Mouse (Mus musculus): ENCODE results near the gene Ephb2. TPM values are rescaled to one million over a fixed set of nuclear protein-coding genes. Genes with fewer than 3 reads are reported as not detected.
A peak's percentile ranks its signal among the peaks of the same experiment; 100 is the strongest.

Ephb2 gene
- total and polyA plus RNA-seq, 3 experiments = 0.08 to 0.34 (median 0.33) TPM

DNA sequence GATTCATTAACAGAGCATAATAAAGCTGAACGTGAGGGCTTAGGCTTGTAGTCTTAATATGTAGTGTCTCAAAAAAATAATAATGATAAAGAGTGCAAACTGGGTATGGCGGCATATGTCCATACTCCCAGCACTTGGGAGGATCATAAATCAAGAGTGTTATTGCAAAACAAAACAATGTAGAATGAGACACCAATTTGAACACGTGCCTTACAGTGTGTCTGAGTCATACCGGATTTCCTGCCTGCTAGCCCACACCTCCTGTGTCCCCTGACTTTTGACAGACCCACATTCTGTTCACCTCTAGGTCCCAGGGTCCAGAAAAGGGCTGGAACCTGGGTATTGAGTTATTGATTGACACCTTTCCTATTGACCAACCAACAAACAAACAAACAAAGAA, 6.2 kb upstream of the Ephb2 start:
- TF ChIP-seq CTCF (IDR thresholded peaks at IDR 0.05; ENCODE audit: low read depth, low read length) (no peak), POLR2AphosphoS5 (IDR thresholded peaks at IDR 0.05; ENCODE audit: insufficient replicate concordance, low read depth, low read length) (no peak), TAL1 (conservative IDR thresholded peaks at IDR 0.05; ENCODE audit: low read depth, low read length) (no peak), GATA1 (IDR thresholded peaks at IDR 0.05; ENCODE audit: borderline replicate concordance, low read length) (no peak), GATA2 (IDR thresholded peaks at IDR 0.05; ENCODE audit: borderline replicate concordance, low read depth, low read length) (no peak)
- no peak for DNase-seq (ENCODE audit: low spot score)
- Histone ChIP-seq H3K36me3 (replicated peaks) (no peaks in the 10 kb centered on the region), H3K4me3 (ENCODE audit: low read depth, low read length) (no peak overlapping the region), H3K9me3 (replicated peaks) (no peaks in the 10 kb centered on the region), H3K4me1 (ENCODE audit: insufficient read depth, low read depth, low read length) (no peaks in the 10 kb centered on the region), H3K27me3 (ENCODE audit: insufficient read depth, low read length) (peaks cover 5% of the 10 kb centered on the region)
- ATAC-seq (ENCODE audit: extremely low read depth, insufficient number of reproducible peaks, low FRiP score, poor library complexity, severe bottlenecking) = no peak

DNA sequence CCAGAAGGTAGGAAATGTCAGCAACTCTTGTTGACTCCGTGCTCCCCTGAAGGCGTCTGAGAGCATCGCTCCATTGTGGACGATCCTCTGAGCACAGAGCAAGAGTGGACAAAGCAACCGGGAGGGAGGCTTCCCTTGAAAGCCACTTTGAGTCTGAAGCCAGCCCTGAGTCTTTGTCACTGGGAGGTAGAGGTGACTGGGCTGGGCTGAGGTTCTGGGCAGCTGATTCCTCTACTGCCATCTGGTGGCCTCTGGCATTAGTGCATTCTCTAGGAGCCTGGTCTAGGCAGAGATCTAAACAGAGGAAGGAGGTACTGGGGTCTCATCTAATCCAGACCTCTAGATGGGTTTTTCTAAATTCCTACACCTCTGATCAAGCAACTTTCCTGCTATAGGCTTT, 5.3 kb upstream of the Ephb2 start:
- ATAC-seq (ENCODE audit: extremely low read depth, insufficient number of reproducible peaks, low FRiP score, poor library complexity, severe bottlenecking) (no peak), DNase-seq (ENCODE audit: low spot score) (peak; percentile 64)
- TF ChIP-seq CTCF (IDR thresholded peaks at IDR 0.05; ENCODE audit: low read depth, low read length) (peak; percentile 67), POLR2AphosphoS5 (IDR thresholded peaks at IDR 0.05; ENCODE audit: insufficient replicate concordance, low read depth, low read length) (no peak)
- H3K9me3 ChIP-seq (replicated peaks) = no peaks in the 10 kb centered on the region
- H3K4me1 ChIP-seq (ENCODE audit: insufficient read depth, low read depth, low read length) = no peaks in the 10 kb centered on the region
- H3K4me3 ChIP-seq (ENCODE audit: low read depth, low read length) = no peak overlapping the region
- H3K36me3 ChIP-seq (replicated peaks) = no peaks in the 10 kb centered on the region
- H3K27me3 ChIP-seq (ENCODE audit: insufficient read depth, low read length) = peaks cover 15% of the 10 kb centered on the region

DNA sequence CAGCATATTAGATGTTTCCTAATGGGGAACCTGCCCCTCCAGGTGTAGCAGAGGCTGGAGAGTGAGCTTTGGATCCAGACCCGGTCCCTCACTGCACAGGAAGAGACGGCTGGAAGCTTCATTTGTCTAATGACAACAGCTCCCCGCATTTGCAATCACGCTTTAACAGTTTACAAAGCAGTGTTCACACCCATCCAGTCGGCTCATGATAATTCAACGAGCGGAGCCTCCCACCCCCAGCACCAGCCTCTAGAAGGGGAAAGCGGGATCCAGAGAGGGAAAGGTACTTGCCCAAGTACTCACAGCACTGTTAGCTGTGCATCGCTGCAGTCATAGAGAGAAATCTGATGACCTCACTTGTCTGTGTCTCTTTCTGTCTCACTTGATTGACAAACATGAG, 2.7 kb upstream of the Ephb2 start:
- Histone ChIP-seq H3K36me3 (replicated peaks) (no peaks in the 10 kb centered on the region), H3K27me3 (ENCODE audit: insufficient read depth, low read length) (peaks cover 22% of the 10 kb centered on the region), H3K9me3 (replicated peaks) (peaks cover 3% of the 10 kb centered on the region; the same call in 1 of the 2 replicates), H3K4me3 (ENCODE audit: low read depth, low read length) (no peak overlapping the region), H3K4me1 (ENCODE audit: insufficient read depth, low read depth, low read length) (no peaks in the 10 kb centered on the region)
- ATAC-seq (ENCODE audit: extremely low read depth, insufficient number of reproducible peaks, low FRiP score, poor library complexity, severe bottlenecking) = no peak
- no peak for TF ChIP-seq POLR2AphosphoS5 (IDR thresholded peaks at IDR 0.05; ENCODE audit: insufficient replicate concordance, low read depth, low read length)
- TF ChIP-seq TAL1 (conservative IDR thresholded peaks at IDR 0.05; ENCODE audit: low read depth, low read length) = no peak
- TF ChIP-seq GATA2 (IDR thresholded peaks at IDR 0.05; ENCODE audit: borderline replicate concordance, low read depth, low read length) = no peak
- TF ChIP-seq GATA1 (IDR thresholded peaks at IDR 0.05; ENCODE audit: borderline replicate concordance, low read length) = no peak
- TF ChIP-seq CTCF (IDR thresholded peaks at IDR 0.05; ENCODE audit: low read depth, low read length) = no peak
- no peak for DNase-seq (ENCODE audit: low spot score)

DNA sequence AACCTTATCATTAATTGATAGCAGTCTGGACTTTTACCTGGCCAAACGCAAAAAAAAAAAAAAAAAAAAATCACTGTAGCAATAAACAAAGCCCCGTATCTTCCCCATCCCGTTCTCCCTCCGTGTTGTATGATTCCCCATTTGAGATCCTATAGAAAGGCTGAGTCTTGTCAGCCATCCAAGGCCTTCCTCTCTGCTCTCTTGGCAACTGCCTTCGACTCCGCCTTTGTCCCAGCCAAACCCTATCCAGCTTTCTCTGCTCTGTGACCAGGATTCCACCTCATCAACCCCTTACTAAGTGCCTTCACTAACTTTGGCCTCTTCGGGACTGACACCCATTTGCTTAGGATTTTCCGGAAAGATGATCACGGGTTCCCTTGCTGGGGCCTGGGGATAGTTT, 2.2 kb upstream of the Ephb2 start:
- Histone ChIP-seq H3K9me3 (replicated peaks) (peaks cover 3% of the 10 kb centered on the region; the same call in 1 of the 2 replicates), H3K27me3 (ENCODE audit: insufficient read depth, low read length) (peaks cover 22% of the 10 kb centered on the region)

GRCm38 (mm10) chr4:136836387-136836931, 671 bp upstream of the Ephb2 start:
- H3K36me3 ChIP-seq (replicated peaks) = no peaks in the 10 kb centered on the region
- TF ChIP-seq CTCF (IDR thresholded peaks at IDR 0.05; ENCODE audit: low read depth, low read length) = no peak
- TF ChIP-seq POLR2AphosphoS5 (IDR thresholded peaks at IDR 0.05; ENCODE audit: insufficient replicate concordance, low read depth, low read length) = no peak
- no peak for TF ChIP-seq GATA1 (IDR thresholded peaks at IDR 0.05; ENCODE audit: borderline replicate concordance, low read length)
- no peak for TF ChIP-seq GATA2 (IDR thresholded peaks at IDR 0.05; ENCODE audit: borderline replicate concordance, low read depth, low read length)
- TF ChIP-seq TAL1 (conservative IDR thresholded peaks at IDR 0.05; ENCODE audit: low read depth, low read length) = no peak
- no peaks in the 10 kb centered on the region for H3K4me1 ChIP-seq (ENCODE audit: insufficient read depth, low read depth, low read length)
- H3K4me3 ChIP-seq (ENCODE audit: low read depth, low read length) = no peak overlapping the region
- DNase-seq (ENCODE audit: low spot score) (no peak), ATAC-seq (ENCODE audit: extremely low read depth, insufficient number of reproducible peaks, low FRiP score, poor library complexity, severe bottlenecking) (no peak)
- peaks cover 3% of the 10 kb centered on the region; the same call in 1 of the 2 replicates for H3K9me3 ChIP-seq (replicated peaks)
- H3K27me3 ChIP-seq (ENCODE audit: insufficient read depth, low read length) = peaks cover 22% of the 10 kb centered on the region

More for the DNA sequence above, 2.2 kb upstream of the Ephb2 start:
- no peak for ATAC-seq (ENCODE audit: extremely low read depth, insufficient number of reproducible peaks, low FRiP score, poor library complexity, severe bottlenecking)
- no peak overlapping the region for H3K4me3 ChIP-seq (ENCODE audit: low read depth, low read length)
- TF ChIP-seq GATA1 (IDR thresholded peaks at IDR 0.05; ENCODE audit: borderline replicate concordance, low read length) (no peak), POLR2AphosphoS5 (IDR thresholded peaks at IDR 0.05; ENCODE audit: insufficient replicate concordance, low read depth, low read length) (no peak), GATA2 (IDR thresholded peaks at IDR 0.05; ENCODE audit: borderline replicate concordance, low read depth, low read length) (no peak), TAL1 (conservative IDR thresholded peaks at IDR 0.05; ENCODE audit: low read depth, low read length) (no peak)
- H3K4me1 ChIP-seq (ENCODE audit: insufficient read depth, low read depth, low read length) = no peaks in the 10 kb centered on the region
- no peaks in the 10 kb centered on the region for H3K36me3 ChIP-seq (replicated peaks)
- DNase-seq (ENCODE audit: low spot score) = no peak

- TF ChIP-seq CTCF (IDR thresholded peaks at IDR 0.05; ENCODE audit: low read depth, low read length) = no peak
- no peak for TF ChIP-seq GATA1 (IDR thresholded peaks at IDR 0.05; ENCODE audit: borderline replicate concordance, low read length)
- TF ChIP-seq GATA2 (IDR thresholded peaks at IDR 0.05; ENCODE audit: borderline replicate concordance, low read depth, low read length) = no peak
- TF ChIP-seq TAL1 (conservative IDR thresholded peaks at IDR 0.05; ENCODE audit: low read depth, low read length) = no peak
- no peak for ATAC-seq (ENCODE audit: extremely low read depth, insufficient number of reproducible peaks, low FRiP score, poor library complexity, severe bottlenecking)
- Histone ChIP-seq H3K36me3 (replicated peaks) (no peaks in the 10 kb centered on the region), H3K9me3 (replicated peaks) (peaks cover 3% of the 10 kb centered on the region; the same call in 1 of the 2 replicates), H3K4me3 (ENCODE audit: low read depth, low read length) (no peak overlapping the region), H3K4me1 (ENCODE audit: insufficient read depth, low read depth, low read length) (no peaks in the 10 kb centered on the region), H3K27me3 (ENCODE audit: insufficient read depth, low read length) (peaks cover 22% of the 10 kb centered on the region)
- DNase-seq (ENCODE audit: low spot score) = no peak
Observed at GRCm38 (mm10) chr4:136834815-136835620, 770 bp downstream of the Ephb2 start.
